Mouse (Mus musculus) spleen, adult 2 months (tissue): ENCODE results near the gene Atp8a2. TPM values are rescaled to one million over a fixed set of nuclear protein-coding genes. Genes with fewer than 3 reads are reported as not detected.

ENCODE experiments used
- DNase-seq, 2 experiments: peaks; one replicate each; pipeline versions ENCODE4 v3.0.0 to v3.0.0-alpha.2; 2012 to 2021; ENCODE audit warnings: low spot score in 2 of 2, low read depth in 1 of 2
- H3K27ac ChIP-seq: fragments of 200-500 bp; 2 replicates; pipeline ENCODE4 v1.5.1; 2012; ENCODE audit warnings: low read length, inconsistent platforms; ENCODE audit not compliant: insufficient read depth
- H3K27me3 ChIP-seq: fragments of 200-500 bp; 2 replicates; pipeline ENCODE4 v1.6.1; 2012; ENCODE audit warnings: mild to moderate bottlenecking, moderate library complexity, low read length, inconsistent platforms; ENCODE audit not compliant: control insufficient read depth, insufficient read depth
- H3K36me3 ChIP-seq: fragments of 200-500 bp; 2 replicates; pipeline ENCODE4 v1.6.1; 2012; ENCODE audit warnings: mild to moderate bottlenecking, low read length, inconsistent platforms; ENCODE audit not compliant: control insufficient read depth, insufficient read depth
- H3K4me1 ChIP-seq: fragments of 200-500 bp; 2 replicates; pipeline ENCODE4 v1.6.1; 2011; ENCODE audit warnings: inconsistent platforms; ENCODE audit not compliant: control insufficient read depth, insufficient read depth, insufficient read length
- H3K4me3 ChIP-seq: fragments of 200-500 bp; 2 replicates; pipeline ENCODE4 v1.5.1; 2011; ENCODE audit warnings: mild to moderate bottlenecking, inconsistent platforms; ENCODE audit not compliant: insufficient read depth, insufficient read length; ENCODE audit errors: extremely low read depth
- CTCF ChIP-seq: fragments of 200-500 bp; IDR thresholded peaks from 2 replicates; pipeline ENCODE4 v1.5.1; 2011; ENCODE audit warnings: mild to moderate bottlenecking, inconsistent platforms; ENCODE audit not compliant: insufficient read depth, insufficient read length, insufficient replicate concordance; ENCODE audit errors: extremely low read depth
- POLR2A ChIP-seq: fragments of 200-500 bp; IDR thresholded peaks from 2 replicates; pipeline ENCODE4 v1.6.1; 2011; ENCODE audit warnings: low read depth, low read length, inconsistent platforms
- WGBS: fragments of 180-500 bp; shearing (Covaris S2); methylation state at CpG from one replicate; pipeline ENCODE4 v1.1.7; 2018; 5-methylcytosine and 5-hydroxymethylcytosine counted together
- polyA plus RNA-seq: library from polyadenylated mRNA; depleted of rRNA; stranded (reverse); fragments of >200 nt; gene quantifications from 2 replicates; pipeline ENCODE4 v1.2.3, GENCODE M21; 2012

Atp8a2 gene
- polyA plus RNA-seq, 1 experiment, result 0.32 TPM

- WGBS, result 86% methylated on average over 7 of the region's 7 CpGs
- no peak for DNase-seq
Observed at GRCm38 (mm10) chr14:59805683-59806082, 391.3 kb downstream of the Atp8a2 start.

GRCm38 (mm10) chr14:59801961-59802599 is 394.9 kb downstream of the Atp8a2 start:
- Histone ChIP-seq H3K27ac (no peak overlapping the region), H3K4me3 (no peak overlapping the region), H3K4me1 (no peaks in the 10 kb centered on the region), H3K27me3 (no peaks in the 10 kb centered on the region), H3K36me3 (no peaks in the 10 kb centered on the region)
- TF ChIP-seq CTCF, result no peak
- TF ChIP-seq POLR2A, result no peak
- DNase-seq, result no peak
- WGBS, result 90% methylated on average over 8 of the region's 8 CpGs

More at GRCm38 (mm10) chr14:59805683-59806082, 391.3 kb downstream of the Atp8a2 start:
- Histone ChIP-seq H3K27ac (no peak overlapping the region), H3K4me1 (no peaks in the 10 kb centered on the region), H3K27me3 (no peaks in the 10 kb centered on the region), H3K36me3 (no peaks in the 10 kb centered on the region), H3K4me3 (no peak overlapping the region)
- TF ChIP-seq POLR2A, result no peak
- TF ChIP-seq CTCF, result no peak

- TF ChIP-seq POLR2A (no peak), CTCF (no peak)
- 96% methylated on average over 3 of the region's 3 CpGs for WGBS
Observed at GRCm38 (mm10) chr14:59799511-59799910, 397.5 kb downstream of the Atp8a2 start.

GRCm38 (mm10) chr14:59793841-59794240 is 403.1 kb downstream of the Atp8a2 start:
- Histone ChIP-seq H3K4me3 (no peak overlapping the region), H3K36me3 (no peaks in the 10 kb centered on the region), H3K27ac (no peak overlapping the region), H3K4me1 (no peaks in the 10 kb centered on the region), H3K27me3 (no peaks in the 10 kb centered on the region)
- 84% methylated on average over 10 of the region's 10 CpGs for WGBS
- no peak for DNase-seq
- TF ChIP-seq CTCF (no peak), POLR2A (no peak)

More at GRCm38 (mm10) chr14:59799511-59799910, 397.5 kb downstream of the Atp8a2 start:
- no peak overlapping the region for H3K27ac ChIP-seq
- no peak overlapping the region for H3K4me3 ChIP-seq
- H3K27me3 ChIP-seq, result no peaks in the 10 kb centered on the region
- no peaks in the 10 kb centered on the region for H3K4me1 ChIP-seq
- no peaks in the 10 kb centered on the region for H3K36me3 ChIP-seq
- no peak for DNase-seq

GRCm38 (mm10) chr14:59783348-59784341 is 413.3 kb downstream of the Atp8a2 start:
- H3K36me3 ChIP-seq, result no peaks in the 10 kb centered on the region
- H3K4me1 ChIP-seq, result no peaks in the 10 kb centered on the region
- no peak for TF ChIP-seq POLR2A
- no peak for TF ChIP-seq CTCF
- no peak overlapping the region for H3K27ac ChIP-seq
- no peak overlapping the region for H3K4me3 ChIP-seq
- 84% methylated on average over 11 of the region's 11 CpGs for WGBS
- H3K27me3 ChIP-seq, result no peaks in the 10 kb centered on the region
- no peak for DNase-seq

- Histone ChIP-seq H3K27me3 (no peaks in the 10 kb centered on the region), H3K4me1 (no peaks in the 10 kb centered on the region), H3K36me3 (no peaks in the 10 kb centered on the region), H3K4me3 (no peak overlapping the region), H3K27ac (no peak overlapping the region)
- WGBS, result 94% methylated on average over 9 of the region's 9 CpGs
- DNase-seq, result no peak
- no peak for TF ChIP-seq POLR2A
- TF ChIP-seq CTCF, result no peak
Observed at GRCm38 (mm10) chr14:59780391-59780790, 416.6 kb downstream of the Atp8a2 start.
